Mouse (Mus musculus) ES-E14 (cell line): Measurements from ENCODE around the gene Tvp23a. TPM values are rescaled to one million over a fixed set of nuclear protein-coding genes. Genes with fewer than 3 reads are reported as not detected.
A peak's percentile ranks its signal among the peaks of the same experiment; 100 is the strongest.

Experiments
- DNase-seq: peaks from one replicate; pipeline ENCODE4 v3.0.0-alpha.2; 2013; ENCODE audit warnings: low read depth, low spot score
- H3K27ac ChIP-seq: 2 replicates; pipeline ENCODE4 v1.5.1; 2012; ENCODE audit warnings: low read depth, mild to moderate bottlenecking, low read length, moderate library complexity, mixed read lengths; ENCODE audit not compliant: poor library complexity, insufficient read depth, severe bottlenecking
- H3K36me3 ChIP-seq: 2 replicates; pipeline ENCODE4 v1.6.1; 2012; ENCODE audit warnings: mild to moderate bottlenecking, low read length, moderate library complexity, mixed read lengths; ENCODE audit not compliant: control insufficient read depth, poor library complexity, insufficient read depth, severe bottlenecking
- H3K4me1 ChIP-seq, 2 experiments: fragments of 150-350 bp in 1 of 2; sonication (generic) in 1 of 2; 2 replicates each; pipeline ENCODE4 v1.6.1; 2012; ENCODE audit warnings: low read length in 2 of 2, mild to moderate bottlenecking in 1 of 2, mixed read lengths in 1 of 2; ENCODE audit not compliant: control insufficient read depth in 2 of 2, insufficient read depth in 2 of 2, poor library complexity in 1 of 2
- H3K4me3 ChIP-seq, 2 experiments: fragments of 150-350 bp in 1 of 2; sonication (generic) in 1 of 2; 2 replicates each; pipeline ENCODE4 v1.5.1; 2012; ENCODE audit warnings: low read length in 2 of 2, low read depth in 1 of 2, mild to moderate bottlenecking in 1 of 2, mixed read lengths in 1 of 2; ENCODE audit not compliant: insufficient read depth in 1 of 2, poor library complexity in 1 of 2, severe bottlenecking in 1 of 2
- H3K9ac ChIP-seq: 2 replicates; pipeline ENCODE4 v1.6.1; 2012; ENCODE audit warnings: low read depth, mild to moderate bottlenecking, low read length, mixed read lengths; ENCODE audit not compliant: poor library complexity, insufficient read depth, severe bottlenecking
- H3K9me3 ChIP-seq: fragments of 150-350 bp; sonication (generic); 2 replicates; pipeline ENCODE4 v1.6.1; 2012; ENCODE audit warnings: low read depth, mild to moderate bottlenecking, low read length; ENCODE audit not compliant: control insufficient read depth, insufficient read depth
- CHD2 ChIP-seq: IDR thresholded peaks from 2 replicates; pipeline ENCODE4 v1.6.1; 2014; ENCODE audit warnings: mild to moderate bottlenecking, low read depth, low read length, inconsistent platforms
- HCFC1 ChIP-seq: IDR thresholded peaks from 2 replicates; pipeline ENCODE4 v1.6.1; 2012; ENCODE audit warnings: low read length, inconsistent platforms, borderline replicate concordance; ENCODE audit not compliant: insufficient read depth
- MAFK ChIP-seq: IDR thresholded peaks from 2 replicates; pipeline ENCODE4 v1.6.1; 2014; ENCODE audit warnings: mild to moderate bottlenecking, low read depth, low read length, inconsistent platforms; ENCODE audit not compliant: insufficient read depth
- ZC3H11A ChIP-seq: IDR thresholded peaks from 2 replicates; pipeline ENCODE4 v1.6.1; 2012; ENCODE audit warnings: low read depth, mild to moderate bottlenecking, inconsistent platforms, low read length, borderline replicate concordance
- ZNF384 ChIP-seq: IDR thresholded peaks from 2 replicates; pipeline ENCODE4 v1.6.1; 2012; ENCODE audit warnings: low read depth, low read length, inconsistent platforms
- in situ Hi-C, 2 experiments: fragments of 600-800 bp; cut with MboI; formaldehyde crosslinking; loops; one replicate each; pipeline ENCODE4 v1.15.1; 2025; ENCODE audit warnings: low sequenced_read_pairs in 2 of 2, inconsistent platforms in 1 of 2; ENCODE audit not compliant: unreplicated experiment in 2 of 2
- total RNA-seq: library from RNA; depleted of rRNA; stranded (reverse); fragments of 300-350 nt; gene quantifications from 2 replicates; pipeline ENCODE4 v1.2.3, GENCODE M21; 2012

Gene Tvp23a
- total RNA-seq, 1 experiment: 2.3 TPM

GRCm38 (mm10) chr16:10474956-10475355 is 27.8 kb upstream of the Tvp23a start:
- peaks cover 0 to 2% of the 10 kb centered on the region in 2 experiments; a peak in 1 of 4 replicates for H3K4me1 ChIP-seq
- no peak overlapping the region for H3K27ac ChIP-seq
- TF ChIP-seq ZC3H11A (no peak), HCFC1 (no peak), CHD2 (no peak), MAFK (no peak), ZNF384 (no peak)
- in situ Hi-C loops: no loop called here
- DNase-seq: no peak
- no peak overlapping the region for H3K9ac ChIP-seq
- H3K9me3 ChIP-seq: no peaks in the 10 kb centered on the region
- H3K4me3 ChIP-seq: no peak overlapping the region
- no peaks in the 10 kb centered on the region for H3K36me3 ChIP-seq

GRCm38 (mm10) chr16:10471950-10472349 is 24.8 kb upstream of the Tvp23a start:
- in situ Hi-C loops: no loop called here
- Histone ChIP-seq H3K27ac (no peak overlapping the region), H3K36me3 (no peaks in the 10 kb centered on the region), H3K4me3 (no peak overlapping the region), H3K9ac (no peak overlapping the region), H3K9me3 (no peaks in the 10 kb centered on the region), H3K4me1 (peaks cover 0 to 2% of the 10 kb centered on the region in 2 experiments; a peak in 1 of 4 replicates)
- no peak for TF ChIP-seq MAFK
- no peak for TF ChIP-seq CHD2
- no peak for TF ChIP-seq HCFC1
- no peak for TF ChIP-seq ZNF384
- no peak for TF ChIP-seq ZC3H11A
- DNase-seq: no peak

- no peak for TF ChIP-seq CHD2
- TF ChIP-seq HCFC1: no peak
- no peak for TF ChIP-seq ZC3H11A
- no peak for TF ChIP-seq ZNF384
- TF ChIP-seq MAFK: no peak
- Histone ChIP-seq H3K9me3 (no peaks in the 10 kb centered on the region), H3K27ac (no peak overlapping the region), H3K4me3 (no peak overlapping the region), H3K36me3 (no peaks in the 10 kb centered on the region), H3K4me1 (peaks cover 0 to 5% of the 10 kb centered on the region in 2 experiments; a peak in 1 of 4 replicates), H3K9ac (no peak overlapping the region)
- in situ Hi-C loops: no loop called here
- no peak for DNase-seq
Measured at GRCm38 (mm10) chr16:10468201-10468600, 21.0 kb upstream of the Tvp23a start.

GRCm38 (mm10) chr16:10467391-10468107 is 20.4 kb upstream of the Tvp23a start:
- Histone ChIP-seq H3K27ac (peak overlapping the region; percentile 68), H3K36me3 (no peaks in the 10 kb centered on the region), H3K9me3 (no peaks in the 10 kb centered on the region), H3K4me1 (peaks cover 0 to 5% of the 10 kb centered on the region in 2 experiments; a peak in 1 of 4 replicates), H3K9ac (no peak overlapping the region), H3K4me3 (no peak overlapping the region)
- in situ Hi-C loops: no loop called here
- peak; percentile 69 for DNase-seq
- TF ChIP-seq ZC3H11A: no peak
- TF ChIP-seq MAFK: no peak
- TF ChIP-seq CHD2: no peak
- no peak for TF ChIP-seq HCFC1
- TF ChIP-seq ZNF384: no peak
